Mouse (Mus musculus) midbrain, embryonic 11.5 days (tissue): Measurements from ENCODE around the gene Stard10. TPM values are rescaled to one million over a fixed set of nuclear protein-coding genes. Genes with fewer than 3 reads are reported as not detected.

ENCODE experiments used
- ATAC-seq: fragments of 200-750 bp; cut with Nextera tagmentation; 2 replicates; pipeline ENCODE4 v1.8.0; 2017; ENCODE audit warnings: moderate TSS enrichment, moderate library complexity; ENCODE audit not compliant: low FRiP score
- DNase-seq: peaks from one replicate; pipeline ENCODE4 v3.0.0; 2015; ENCODE audit warnings: low spot score; ENCODE audit errors: missing footprints
- H3K27ac ChIP-seq: fragments of 300-500 bp; sonication (generic); 2 replicates; pipeline ENCODE4 v1.5.1; 2014; ENCODE audit warnings: low read depth, low read length
- H3K27me3 ChIP-seq: fragments of 300-500 bp; sonication (generic); 2 replicates; pipeline ENCODE4 v1.6.1; 2014; ENCODE audit warnings: mild to moderate bottlenecking, low read length, moderate library complexity, mixed read lengths; ENCODE audit not compliant: control insufficient read depth, insufficient read depth
- H3K36me3 ChIP-seq: fragments of 300-500 bp; sonication (generic); 2 replicates; pipeline ENCODE4 v1.6.1; 2014; ENCODE audit warnings: mild to moderate bottlenecking, low read length, moderate library complexity, mixed read lengths; ENCODE audit not compliant: control insufficient read depth, insufficient read depth
- H3K4me1 ChIP-seq: fragments of 300-500 bp; sonication (generic); 2 replicates; pipeline ENCODE4 v1.6.1; 2014; ENCODE audit warnings: low read length; ENCODE audit not compliant: control insufficient read depth, insufficient read depth
- H3K4me2 ChIP-seq: fragments of 300-500 bp; sonication (generic); 2 replicates; pipeline ENCODE4 v1.6.1; 2014; ENCODE audit warnings: mild to moderate bottlenecking, moderate library complexity
- H3K4me3 ChIP-seq: fragments of 300-500 bp; sonication (generic); 2 replicates; pipeline ENCODE4 v1.5.1; 2014; ENCODE audit warnings: low read depth, low read length
- H3K9ac ChIP-seq: fragments of 300-500 bp; sonication (generic); 2 replicates; pipeline ENCODE4 v1.6.1; 2014; ENCODE audit warnings: low read length
- H3K9me3 ChIP-seq: fragments of 300-500 bp; sonication (generic); 2 replicates; pipeline ENCODE4 v1.6.1; 2016; ENCODE audit warnings: low read length; ENCODE audit not compliant: control insufficient read depth
- WGBS: fragments of 180-500 bp; shearing (Covaris S2); extraction: QIAGEN DNeasy Blood & Tissue Kit; methylation state at CpG from one replicate; pipeline ENCODE4 v1.1.7; 2014; 5-methylcytosine and 5-hydroxymethylcytosine counted together
- polyA plus RNA-seq: library from polyadenylated mRNA; unstranded; fragments of >200 nt; fragmentation: Nextera tagmentation; extraction: Ambion mirVana; gene quantifications from 2 replicates; pipeline ENCODE4 v1.2.1, GENCODE M21; 2014

Gene Stard10
- polyA plus RNA-seq, 1 experiment from 2014 or later: 5.7 TPM

GRCm38 (mm10) chr7:101391909-101392479 lies 75.1 kb downstream of the Stard10 start:
- DNase-seq: no peak
- H3K4me3 ChIP-seq: no peak overlapping the region
- H3K36me3 ChIP-seq: no peaks in the 10 kb centered on the region
- no peaks in the 10 kb centered on the region; the same call in 1 of the 2 replicates for H3K27me3 ChIP-seq
- H3K4me1 ChIP-seq: peaks cover 10% of the 10 kb centered on the region
- H3K9ac ChIP-seq: no peak overlapping the region
- H3K4me2 ChIP-seq: no peak overlapping the region
- ATAC-seq: no peak
- 78% methylated on average over 4 of the region's 4 CpGs for WGBS
- H3K27ac ChIP-seq: no peak overlapping the region
- H3K9me3 ChIP-seq: no peaks in the 10 kb centered on the region

- Histone ChIP-seq H3K4me1 (peaks cover 10% of the 10 kb centered on the region), H3K36me3 (no peaks in the 10 kb centered on the region), H3K4me2 (no peak overlapping the region), H3K9ac (no peak overlapping the region), H3K4me3 (no peak overlapping the region), H3K9me3 (no peaks in the 10 kb centered on the region), H3K27ac (no peak overlapping the region), H3K27me3 (no peaks in the 10 kb centered on the region; the same call in 1 of the 2 replicates)
- DNase-seq (no peak), ATAC-seq (no peak)
- 67% methylated on average over 4 of the region's 4 CpGs for WGBS
Observed at GRCm38 (mm10) chr7:101393015-101393414, 76.1 kb downstream of the Stard10 start.

DNA sequence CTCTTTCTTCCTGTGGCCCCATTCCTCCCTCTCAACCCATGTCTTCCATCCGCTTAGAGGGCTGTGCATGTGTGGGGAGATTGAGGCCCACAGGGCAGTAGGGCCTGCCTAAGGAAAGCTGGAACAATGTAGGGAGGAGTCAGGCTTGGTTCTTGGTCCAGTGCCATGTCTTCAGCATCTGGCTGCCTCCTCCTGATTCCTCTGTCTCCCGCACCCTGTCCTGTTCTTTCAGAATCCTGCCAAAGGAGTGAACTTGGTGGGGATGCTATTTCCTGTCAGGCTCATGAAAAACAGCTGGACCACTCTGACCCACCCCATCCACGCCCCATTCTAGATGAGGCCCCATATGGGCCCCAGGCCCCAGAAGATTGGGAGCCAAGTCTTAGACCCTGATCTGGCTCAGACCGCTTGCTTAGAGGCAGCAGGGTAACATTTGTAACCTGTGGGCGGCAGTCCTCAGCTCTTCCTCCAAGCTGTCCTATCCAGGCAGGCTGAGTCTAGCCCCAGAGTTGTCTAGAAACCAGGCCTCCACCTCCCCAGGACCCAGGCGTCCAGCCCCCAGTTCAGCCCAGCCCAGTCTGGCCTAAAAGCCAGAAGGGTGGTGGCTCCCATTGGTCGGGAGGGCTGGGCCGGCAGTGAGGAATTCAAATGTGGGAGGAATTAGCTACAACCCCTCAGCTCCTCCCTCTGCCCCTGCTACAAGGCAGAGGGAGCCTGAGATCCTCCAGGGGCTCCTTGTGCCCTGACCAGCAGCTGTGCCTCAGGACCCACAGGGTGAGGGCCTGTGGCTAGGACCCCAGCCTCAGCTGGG lies 77.0 kb downstream of the Stard10 start:
- peak; percentile 66; the same call in 1 of the 2 replicates for ATAC-seq

DNA sequence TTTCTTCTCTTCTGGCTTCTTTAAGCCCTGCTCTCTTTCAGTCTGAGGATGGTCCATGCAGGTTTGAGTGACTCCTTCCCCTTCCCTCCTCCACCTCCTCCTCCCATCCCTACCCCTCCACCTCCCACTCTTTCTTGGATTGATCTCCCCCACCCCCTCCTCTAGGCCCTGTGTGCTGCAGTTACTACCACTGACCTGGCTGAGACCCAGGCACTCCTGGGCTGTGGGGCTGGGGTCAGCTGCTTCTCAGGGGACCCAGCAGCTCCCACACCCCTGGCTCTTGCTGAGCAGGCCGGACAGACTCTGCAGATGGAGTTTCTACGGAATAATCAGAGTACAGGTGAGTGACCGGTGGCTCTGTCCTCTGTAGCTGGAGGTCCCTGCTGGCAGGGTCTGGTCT lies 77.7 kb downstream of the Stard10 start:
- ATAC-seq: no peak
- WGBS: 65% methylated on average over 3 of the region's 3 CpGs
- Histone ChIP-seq H3K4me3 (no peak overlapping the region), H3K36me3 (no peaks in the 10 kb centered on the region), H3K9me3 (no peaks in the 10 kb centered on the region), H3K27me3 (no peaks in the 10 kb centered on the region; the same call in 1 of the 2 replicates), H3K4me1 (peaks cover 10% of the 10 kb centered on the region), H3K9ac (peak overlapping the region; percentile 30; the same call in 1 of the 2 replicates), H3K4me2 (0 out of 2 replicates have a peak overlapping the region, but pooled peaks have one; percentile 3), H3K27ac (no peak overlapping the region)
- peak; percentile 82 for DNase-seq

More for the DNA sequence above, 77.0 kb downstream of the Stard10 start:
- Histone ChIP-seq H3K27me3 (no peaks in the 10 kb centered on the region; the same call in 1 of the 2 replicates), H3K4me2 (0 out of 2 replicates have a peak overlapping the region, but pooled peaks have one; percentile 3), H3K27ac (no peak overlapping the region), H3K9me3 (no peaks in the 10 kb centered on the region), H3K36me3 (no peaks in the 10 kb centered on the region), H3K4me3 (no peak overlapping the region), H3K9ac (peak overlapping the region; percentile 30; the same call in 1 of the 2 replicates), H3K4me1 (peaks cover 10% of the 10 kb centered on the region)
- 39% methylated on average over 8 of the region's 8 CpGs for WGBS
- DNase-seq: peak; percentile 84

DNA sequence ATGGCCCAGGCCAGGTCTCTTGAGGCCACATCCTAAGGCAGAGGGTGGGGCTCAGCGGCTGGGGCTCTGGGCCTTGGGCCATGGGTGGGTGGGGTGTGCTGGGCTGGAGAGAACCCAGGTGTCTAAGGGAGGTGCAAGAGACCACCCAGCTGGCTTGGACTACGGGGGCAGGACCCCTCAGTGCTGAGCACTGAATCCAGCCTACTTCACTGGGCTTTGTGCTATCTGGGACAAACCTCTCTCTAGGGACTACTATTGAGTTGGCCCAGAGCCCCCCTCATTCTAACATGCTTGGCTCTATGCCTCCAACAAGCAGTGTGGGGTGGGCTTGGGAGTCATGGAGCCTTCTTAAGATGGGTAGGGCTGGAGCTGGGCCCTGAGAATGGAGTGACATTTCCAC lies 78.6 kb downstream of the Stard10 start:
- Histone ChIP-seq H3K4me3 (no peak overlapping the region), H3K27ac (no peak overlapping the region), H3K4me2 (no peak overlapping the region), H3K4me1 (peaks cover 10% of the 10 kb centered on the region), H3K27me3 (no peaks in the 10 kb centered on the region; the same call in 1 of the 2 replicates), H3K9me3 (no peaks in the 10 kb centered on the region), H3K36me3 (no peaks in the 10 kb centered on the region), H3K9ac (no peak overlapping the region)
- ATAC-seq (no peak), DNase-seq (peak; percentile 28)
- whole genome bisulfite sequencing: 91% methylated on average over 2 of the region's 2 CpGs

Other genes starting within 250 kb of the Stard10 start
- gene Fchsd2, start 224.2 kb upstream of the Stard10 start, polyA plus RNA-seq: 24.7 and 24.8 TPM in 2 replicates
- gene Atg16l2, start 14.8 kb upstream of the Stard10 start, polyA plus RNA-seq: 8.5 and 14.8 TPM in 2 replicates
- 10.8 and 11.2 TPM in 2 replicates for gene Arap1, start 31.0 kb downstream of the Stard10 start, polyA plus RNA-seq
- gene Gm45837, start 93.8 kb downstream of the Stard10 start, polyA plus RNA-seq: not detected in 2 replicates
- gene Pde2a, start 104.6 kb downstream of the Stard10 start, polyA plus RNA-seq: 11.1 and 13.0 TPM in 2 replicates